Mouse (Mus musculus) G1E-ER4 (cell line): ENCODE measurements around the gene Fancm. TPM values are rescaled to one million over a fixed set of nuclear protein-coding genes. Genes with fewer than 3 reads are reported as not detected.

ENCODE experiments used
- GATA1 ChIP-seq: IDR thresholded peaks from one replicate; pipeline ENCODE4 v1.8.0; 2012; ENCODE audit warnings: low read length, inconsistent platforms
- polyA plus RNA-seq: library from polyadenylated mRNA; stranded (reverse); fragments of >175 nt; gene quantifications from 2 replicates; pipeline ENCODE4 v1.2.3, GENCODE M21; 2012

Gene Fancm
- polyA plus RNA-seq, 1 experiment = 6.5 TPM

GRCm38 (mm10) chr12:65076906-65077305 is 1.5 kb downstream of the Fancm start:
- TF ChIP-seq GATA1 = no peak

- no peak for TF ChIP-seq GATA1
These were observed 33.3 kb downstream of the Fancm start for GRCm38 (mm10) chr12:65108746-65109145.

- no peak for TF ChIP-seq GATA1
These were observed 36.1 kb downstream of the Fancm start for GRCm38 (mm10) chr12:65111503-65111902.

- TF ChIP-seq GATA1 = no peak
These were observed 37.4 kb downstream of the Fancm start for GRCm38 (mm10) chr12:65112811-65113210.

- TF ChIP-seq GATA1 = no peak
These were observed 38.5 kb downstream of the Fancm start for GRCm38 (mm10) chr12:65113925-65114324.

- no peak for TF ChIP-seq GATA1
These were observed 43.6 kb downstream of the Fancm start for GRCm38 (mm10) chr12:65118968-65119367.

- TF ChIP-seq GATA1 = no peak
These were observed 44.0 kb downstream of the Fancm start for GRCm38 (mm10) chr12:65119451-65119850.

GRCm38 (mm10) chr12:65172021-65172951 is 96.9 kb downstream of the Fancm start, which contains the start of gene Mis18bp1:
Gene Mis18bp1 (minus strand): TSS chr12:65172604.
- no peak for TF ChIP-seq GATA1

- no peak for TF ChIP-seq GATA1
These were observed 98.3 kb downstream of the Fancm start for GRCm38 (mm10) chr12:65173736-65174135.

Other genes starting within 250 kb of the Fancm start
- 0.46 and 0.76 TPM in 2 replicates for gene Gm527, start 157.7 kb upstream of the Fancm start, polyA plus RNA-seq
- gene Klhl28, start 110.1 kb upstream of the Fancm start, polyA plus RNA-seq = 0.38 and 0.52 TPM in 2 replicates
- 7.5 and 9.5 TPM in 2 replicates for gene Togaram1, start 109.8 kb upstream of the Fancm start, polyA plus RNA-seq
- 8.1 and 11.1 TPM in 2 replicates for gene Prpf39, start 39.3 kb upstream of the Fancm start, polyA plus RNA-seq
- gene Fkbp3, start 1.6 kb upstream of the Fancm start, polyA plus RNA-seq = 153 and 157 TPM in 2 replicates
- gene Mis18bp1, start 97.0 kb downstream of the Fancm start, polyA plus RNA-seq = 9.5 and 14.6 TPM in 2 replicates
- gene Wdr20rt, start 149.9 kb downstream of the Fancm start, polyA plus RNA-seq = not detected in 2 replicates